Mouse (Mus musculus): ENCODE data around the gene Sema3a.

Gene Sema3a

DNA sequence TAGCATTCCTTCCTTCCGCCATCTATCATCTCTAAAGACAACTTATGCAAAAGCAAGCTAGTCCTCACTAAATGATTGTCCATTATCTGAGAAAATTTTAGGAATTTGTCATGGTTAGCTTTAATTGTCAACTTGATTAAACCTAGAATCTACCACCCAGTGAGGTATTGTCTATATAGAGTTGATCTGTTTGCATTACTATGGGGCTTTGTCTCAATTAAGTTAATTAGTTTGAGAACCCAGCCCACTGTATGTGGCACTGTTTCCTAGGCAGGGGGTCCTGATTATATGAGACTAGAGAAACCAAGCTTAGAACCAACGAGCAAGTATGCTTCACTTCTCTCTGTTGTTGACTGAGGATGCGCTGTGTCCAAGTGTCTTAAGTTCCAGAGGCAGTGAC lies 194.9 kb downstream of the Sema3a start:
- no peak for DNase-seq (ENCODE audit: low spot score)

- no peak for DNase-seq (ENCODE audit: low spot score)
These were observed 202.1 kb downstream of the Sema3a start for GRCm38 (mm10) chr5:13327281-13327680.

DNA sequence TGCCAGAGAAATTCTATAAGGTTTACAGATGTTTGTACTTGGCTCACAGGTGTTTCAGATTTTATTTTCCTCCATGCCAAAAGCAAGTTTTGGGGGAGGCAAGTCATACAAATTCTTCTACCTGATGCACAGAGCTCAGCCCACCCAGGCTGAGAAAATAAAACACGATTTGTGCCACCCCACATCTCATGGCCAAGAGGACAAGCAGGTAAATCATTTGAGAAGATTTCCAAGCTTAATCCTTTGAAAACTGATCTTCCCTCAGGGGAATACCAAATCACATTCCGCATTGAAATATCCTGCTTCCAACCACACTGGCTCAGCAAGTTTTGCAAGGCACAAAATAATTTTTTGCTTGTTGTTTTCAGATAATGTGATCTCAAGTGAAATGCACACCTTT lies 206.2 kb downstream of the Sema3a start:
- no peak for DNase-seq (ENCODE audit: low spot score)

- DNase-seq (ENCODE audit: low spot score), result no peak
These were observed 212.5 kb downstream of the Sema3a start for GRCm38 (mm10) chr5:13337665-13338064.

- no peak for DNase-seq (ENCODE audit: low spot score)
These were observed 221.9 kb downstream of the Sema3a start for GRCm38 (mm10) chr5:13347068-13347467.

GRCm38 (mm10) chr5:13351611-13352010 lies 226.4 kb downstream of the Sema3a start:
- no peak for DNase-seq (ENCODE audit: low spot score)

- no peak for DNase-seq (ENCODE audit: low spot score)
These were observed 227.8 kb downstream of the Sema3a start for GRCm38 (mm10) chr5:13352995-13353394.

GRCm38 (mm10) chr5:13353539-13353938 lies 228.3 kb downstream of the Sema3a start:
- DNase-seq (ENCODE audit: low spot score), result no peak

- DNase-seq (ENCODE audit: low spot score), result no peak
These were observed 229.7 kb downstream of the Sema3a start for GRCm38 (mm10) chr5:13354913-13355312.

GRCm38 (mm10) chr5:13358770-13359169 lies 233.6 kb downstream of the Sema3a start:
- DNase-seq (ENCODE audit: low spot score), result no peak

DNA sequence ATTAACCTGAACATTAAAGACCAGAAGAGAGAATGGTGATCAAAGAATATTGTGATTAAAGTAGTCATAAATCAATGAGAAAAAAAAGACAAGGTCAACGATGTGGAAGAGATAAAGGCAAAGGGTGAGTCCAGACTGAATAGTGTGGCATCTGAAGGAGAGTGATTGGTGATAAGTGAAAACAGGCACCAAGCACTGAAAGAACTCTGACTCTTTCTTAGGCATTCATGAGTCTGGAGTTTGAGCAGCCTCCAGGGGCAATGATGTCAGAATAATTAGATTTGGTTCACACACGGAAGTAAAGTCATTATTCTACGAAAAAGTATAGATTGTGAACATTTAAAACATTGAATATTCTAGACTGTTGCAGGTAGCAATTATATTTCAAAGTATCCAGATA lies 235.5 kb downstream of the Sema3a start:
- DNase-seq (ENCODE audit: low spot score), result no peak

DNA sequence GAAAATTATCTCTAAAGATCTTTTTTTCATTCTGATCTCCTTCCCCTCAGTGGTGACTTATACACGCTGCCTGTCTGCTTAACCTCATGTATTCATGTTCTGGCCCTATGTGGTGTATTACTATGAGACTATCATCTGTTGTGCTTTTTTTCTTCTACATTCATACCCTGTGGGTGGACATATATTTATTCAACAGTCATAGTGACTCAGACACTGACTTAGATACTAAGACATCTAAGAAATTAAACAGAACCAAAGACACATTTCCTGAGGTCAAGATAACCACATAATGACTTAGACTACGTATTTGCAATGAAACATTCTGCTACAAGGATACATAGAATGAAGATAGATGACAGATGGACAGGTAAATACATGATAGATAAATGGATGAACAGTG lies 239.9 kb downstream of the Sema3a start:
- DNase-seq (ENCODE audit: low spot score), result no peak

DNA sequence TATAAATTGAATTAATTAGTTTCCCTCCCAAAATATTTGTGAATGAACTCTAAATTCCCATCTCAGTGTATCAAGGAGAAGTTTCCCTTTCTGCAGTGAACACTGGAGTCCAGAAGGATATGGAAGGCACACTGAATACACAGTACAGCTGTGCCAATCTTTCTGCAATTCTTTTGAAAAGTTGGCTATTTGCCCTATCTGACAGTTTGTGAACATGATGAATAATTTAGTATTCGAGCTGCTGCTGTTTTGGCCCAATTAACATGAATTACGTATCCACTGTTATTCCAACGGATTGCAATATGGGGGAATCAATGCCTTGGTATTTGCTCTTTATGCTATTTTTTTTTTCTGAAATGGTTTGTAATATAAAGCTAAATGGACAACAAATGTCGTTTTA lies 254.0 kb downstream of the Sema3a start:
- DNase-seq (ENCODE audit: low spot score), result no peak

DNA sequence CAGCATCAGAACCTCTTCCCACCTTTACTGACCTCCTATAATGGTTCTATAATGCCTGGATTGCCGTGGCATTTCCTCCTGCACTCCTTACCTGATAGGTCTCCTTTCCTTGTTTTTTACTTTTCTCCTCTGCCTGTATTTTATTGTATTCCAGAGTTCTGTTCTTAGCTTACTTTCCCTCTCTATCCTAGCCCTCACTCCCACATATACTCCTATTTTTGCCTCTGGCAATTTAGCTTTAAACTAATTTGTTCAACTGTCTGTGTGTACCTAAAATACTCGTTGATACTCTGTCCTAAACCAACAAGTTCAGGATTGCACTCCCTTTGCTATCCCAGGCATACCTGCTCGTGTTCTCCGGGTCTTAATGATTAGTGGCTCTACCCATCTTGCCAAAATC lies 258.8 kb downstream of the Sema3a start:
- no peak for DNase-seq (ENCODE audit: low spot score)

GRCm38 (mm10) chr5:13384714-13385113 lies 259.5 kb downstream of the Sema3a start:
- DNase-seq (ENCODE audit: low spot score), result peak; percentile 35

- no peak for DNase-seq (ENCODE audit: low spot score)
These were observed 261.4 kb downstream of the Sema3a start for GRCm38 (mm10) chr5:13386603-13387002.

- no peak for DNase-seq (ENCODE audit: low spot score)
These were observed 262.5 kb downstream of the Sema3a start for GRCm38 (mm10) chr5:13387679-13388078.

DNA sequence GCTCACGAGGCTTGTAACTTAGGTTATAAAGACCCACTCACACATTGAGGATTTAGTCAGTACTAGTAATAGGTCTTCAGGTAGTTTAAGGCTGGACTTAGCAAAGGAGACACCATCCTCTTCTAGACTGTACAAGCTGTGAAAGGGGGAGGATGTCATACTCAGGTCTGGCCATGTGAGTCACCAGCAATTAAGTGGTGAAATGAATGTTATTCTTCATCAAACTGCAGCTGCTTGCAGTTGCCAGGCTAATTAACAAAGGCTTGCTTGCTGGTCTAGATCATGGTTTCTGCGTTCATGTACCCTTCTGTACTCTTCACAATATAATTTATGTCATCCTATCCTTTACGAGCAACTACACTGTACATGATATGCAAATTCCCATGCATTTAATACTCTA lies 264.8 kb downstream of the Sema3a start:
- DNase-seq (ENCODE audit: low spot score), result no peak

- DNase-seq (ENCODE audit: low spot score), result no peak
These were observed 280.2 kb downstream of the Sema3a start for GRCm38 (mm10) chr5:13405432-13405831.

DNA sequence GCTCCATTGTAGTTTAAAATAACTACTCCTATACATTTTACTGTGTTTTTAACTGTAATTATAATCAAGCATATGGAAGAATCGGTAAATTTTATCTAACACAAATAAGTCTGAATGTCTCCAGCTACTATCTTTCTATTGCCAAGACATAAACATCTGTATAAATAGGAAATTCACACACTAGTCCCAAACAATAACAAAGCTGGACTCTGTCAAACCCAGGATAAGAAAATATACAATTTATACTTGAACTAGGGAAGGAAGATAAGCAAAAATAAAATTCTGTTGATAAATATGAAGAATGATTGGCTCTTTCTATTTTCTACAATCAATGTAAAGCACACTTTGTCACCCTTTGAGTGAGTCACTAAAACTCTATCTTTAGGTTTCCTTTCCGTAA lies 280.9 kb downstream of the Sema3a start:
- DNase-seq (ENCODE audit: low spot score), result no peak

- no peak for DNase-seq (ENCODE audit: low spot score)
These were observed 286.7 kb downstream of the Sema3a start for GRCm38 (mm10) chr5:13411920-13412319.

DNA sequence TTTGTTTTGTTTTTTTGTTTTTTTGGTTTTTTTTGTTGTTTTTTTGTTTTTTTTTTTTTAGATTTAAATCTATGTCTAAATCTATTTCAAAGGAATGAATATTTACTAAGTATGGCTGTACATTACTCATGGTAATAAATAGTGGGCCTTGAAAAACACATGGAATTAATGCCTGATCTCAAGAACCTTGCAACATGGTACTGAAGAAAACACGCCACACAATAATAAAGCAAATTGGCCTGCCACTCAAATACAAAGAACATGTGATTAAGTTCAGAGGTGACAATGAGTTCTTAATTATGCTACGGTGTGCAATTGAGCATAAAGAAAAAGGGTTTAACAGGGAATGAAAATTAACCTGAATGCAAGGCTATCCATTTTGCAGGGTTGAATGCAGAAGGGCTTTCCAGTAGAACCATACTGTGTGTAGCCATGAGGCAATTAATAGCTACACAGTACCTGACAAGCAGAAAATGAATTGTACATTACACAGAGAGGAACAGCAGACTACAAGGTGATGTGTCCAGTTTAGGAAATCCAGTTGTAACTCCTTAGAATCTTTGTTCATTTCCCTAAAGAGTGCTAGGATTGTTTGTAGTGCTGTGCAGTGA lies 288.8 kb downstream of the Sema3a start:
- DNase-seq (ENCODE audit: low spot score), result no peak

- no peak for DNase-seq (ENCODE audit: low spot score)
These were observed 291.9 kb downstream of the Sema3a start for GRCm38 (mm10) chr5:13416960-13417710.

Data from left cerebral cortex, adult 11 months (tissue).